Mouse (Mus musculus) left cerebral cortex, adult 8-10 months (tissue): ENCODE data around the gene Mr1. TPM values are rescaled to one million over a fixed set of nuclear protein-coding genes. Genes with fewer than 3 reads are reported as not detected.

Source experiments
- total RNA-seq, 4 experiments: library from RNA; stranded (reverse); gene quantifications; 2 replicates each; pipeline ENCODE4 v1.2.4; 2022

The Mr1 gene
- total RNA-seq, 4 experiments from 2014 or later: 4.2 to 5.1 (median 4.7) TPM

Other genes with a start within 250 kb of the Mr1 start
- gene Ier5, start 47.2 kb downstream of the Mr1 start, total RNA-seq: 10 to 100 TPM; 43.5 to 50.4 (median 47.5) TPM
- gene Stx6, start 11.9 kb upstream of the Mr1 start, total RNA-seq: 100 to 1,000 TPM; 117 to 129 (median 119) TPM
- gene BC034090, start 97.6 kb upstream of the Mr1 start, total RNA-seq: 10 to 100 TPM in 3 of 4 experiments, 1 to 10 TPM in 1; 8.7 to 18.3 (median 14.4) TPM